Comparison of ENCODE assay signal across 8 mouse cellular contexts in genomic region chr11:120238751-120239359, GRCm38 (mm10). TPM values are rescaled to one million over a fixed set of nuclear protein-coding genes. Genes with fewer than 3 reads are reported as not detected.
DNase-seq lines count a peak whose midpoint lies in the region; ATAC-seq and TF ChIP-seq lines count a peak whose summit lies in the region.

No protein-coding gene starts in this region.

- TF ChIP-seq CTCF in intestine, postnatal 0 days (IDR thresholded peaks at IDR 0.05; ENCODE audit: low read depth) = no peak

- peak; percentile 6; the same call in 1 of the 2 replicates for ATAC-seq in intestine, postnatal 0 days

- H3K36me3 ChIP-seq in intestine, postnatal 0 days (ENCODE audit: control insufficient read depth, insufficient read depth) = no peaks in the 10 kb centered on the region
- peaks cover 24% of the 10 kb centered on the region for H3K36me3 ChIP-seq in midbrain, embryonic 10.5 days

- H3K4me3 ChIP-seq in intestine, postnatal 0 days (ENCODE audit: low read depth, low read length) = peak overlapping the region; percentile 82
- H3K4me3 ChIP-seq in midbrain, embryonic 10.5 days = peak overlapping the region; percentile 98

- no peak overlapping the region; the same call in 1 of the 2 replicates for H3K9ac ChIP-seq in intestine, postnatal 0 days (ENCODE audit: low read depth, low read length)

- DNase-seq in heart, adult 9 months (ENCODE audit: low spot score in 2 of 2) = peak; percentile 51 to 72
- no peak for DNase-seq in heart, postnatal 4 days
- DNase-seq in fibroblast of lung, adult 2 months (ENCODE audit: low read depth) = peak; percentile 46
- DNase-seq in midbrain, embryonic 10.5 days (ENCODE audit: low spot score) = peak; percentile 78
- no peak for DNase-seq in left cerebral cortex, adult 18-20 months (ENCODE audit: low spot score in 2 of 2)
- no peak for DNase-seq in frontal cortex, postnatal 14 days (ENCODE audit: low spot score in 2 of 2)
- no peak for DNase-seq in layer of hippocampus, postnatal 14 days (ENCODE audit: low spot score in 2 of 2)

- no peaks in the 10 kb centered on the region for H3K9me3 ChIP-seq in intestine, postnatal 0 days (ENCODE audit: control insufficient read depth)
- no peaks in the 10 kb centered on the region for H3K9me3 ChIP-seq in midbrain, embryonic 10.5 days (replicated peaks)

- 12% methylated on average over 8 of the region's 8 CpGs for WGBS in intestine, postnatal 0 days
- under 1% methylated on average over 8 of the region's 8 CpGs for WGBS in midbrain, embryonic 10.5 days

- no peaks in the 10 kb centered on the region for H3K27me3 ChIP-seq in intestine, postnatal 0 days (replicated peaks; ENCODE audit: control insufficient read depth, insufficient read depth, low read length)
- no peaks in the 10 kb centered on the region for H3K27me3 ChIP-seq in midbrain, embryonic 10.5 days (ENCODE audit: low read depth, poor library complexity, severe bottlenecking)

- peak overlapping the region; percentile 97 for H3K4me2 ChIP-seq in intestine, postnatal 0 days (replicated peaks; ENCODE audit: low read depth)

- peak overlapping the region; percentile 78 for H3K27ac ChIP-seq in intestine, postnatal 0 days (ENCODE audit: low read depth, low read length)
- H3K27ac ChIP-seq in midbrain, embryonic 10.5 days (replicated peaks) = peak overlapping the region; percentile 100

- H3K4me1 ChIP-seq in intestine, postnatal 0 days (replicated peaks; ENCODE audit: control insufficient read depth, insufficient read depth, low read length) = peaks cover 21% of the 10 kb centered on the region
- peaks cover 68% of the 10 kb centered on the region for H3K4me1 ChIP-seq in midbrain, embryonic 10.5 days

RNA-seq across cellular contexts. Expression of gene Bahcc1, which starts 6.1 kb away (rescaled TPM):
- total RNA-seq in heart, postnatal 4 days (2021) = 10 to 100 TPM; 14.1 to 16.5 TPM
- 3.1 and 4.2 TPM in 2 replicates for polyA plus RNA-seq in intestine, postnatal 0 days (2015; fragmentation: Nextera tagmentation; extraction: Ambion mirVana)
- polyA plus RNA-seq in midbrain, embryonic 10.5 days (2016; fragmentation: Nextera tagmentation; extraction: Ambion mirVana) = 14.3 and 16.6 TPM in 2 replicates
- total RNA-seq in left cerebral cortex, adult 18-20 months (2021) = 10 to 100 TPM; 18.8 to 19.0 TPM
- 10 to 100 TPM; 20.3 to 20.7 TPM for total RNA-seq in layer of hippocampus, postnatal 14 days (2021)

Comparison
In these comparisons a context has a peak if more than half of its experiments do, and no peak if none do; other contexts are left out.
1. DNase-seq: peak in heart, adult 9 months (2 of 2), fibroblast of lung, adult 2 months (single experiment) and midbrain, embryonic 10.5 days (single experiment); none in heart, postnatal 4 days (single experiment), left cerebral cortex, adult 18-20 months (0 of 2), frontal cortex, postnatal 14 days (0 of 2) and layer of hippocampus, postnatal 14 days (0 of 2).